Mouse (Mus musculus): ENCODE measurements around the gene Aldh8a1. TPM values are rescaled to one million over a fixed set of nuclear protein-coding genes. Genes with fewer than 3 reads are reported as not detected.

Aldh8a1 gene
- polyA plus RNA-seq, 2 experiments, result 11.6 to 21.5 TPM

DNA sequence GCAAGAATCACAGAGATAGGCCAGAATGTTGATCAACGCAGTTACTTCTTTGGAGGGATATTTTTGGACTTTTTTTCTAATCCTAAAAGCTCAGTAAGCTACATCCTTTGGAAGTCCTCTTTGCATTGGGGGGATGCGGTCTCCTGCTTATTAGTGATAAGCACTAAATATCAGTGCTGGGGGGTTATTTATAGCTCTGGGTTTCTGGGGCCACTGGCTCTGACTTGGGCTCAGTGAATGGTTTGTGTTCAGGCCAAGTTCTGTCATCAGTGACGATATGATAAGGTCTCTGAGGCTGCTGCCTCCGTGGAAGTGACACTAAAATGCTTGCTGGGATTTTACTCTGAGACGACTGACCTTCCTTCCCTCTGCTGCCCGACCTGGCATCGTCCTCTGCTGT, 22.9 kb downstream of the Aldh8a1 start:
- H3K27ac ChIP-seq, result no peak overlapping the region
- no peak overlapping the region for H3K4me2 ChIP-seq (ENCODE audit: low read depth)
- H3K4me1 ChIP-seq (replicated peaks; ENCODE audit: control insufficient read depth in 2 of 2, insufficient read depth in 2 of 2, low read length in 1 of 2), result no peaks in the 10 kb centered on the region; a peak in 1 of 4 replicates
- no peak for ATAC-seq (ENCODE audit: insufficient read depth)
- no peak overlapping the region for H3K4me3 ChIP-seq (ENCODE audit: insufficient read depth in 1 of 2, low read depth in 2 of 2, low read length in 2 of 2)
- DNase-seq (ENCODE audit: low read depth in 3 of 3, low spot score in 3 of 3), result no peak
- no peak for TF ChIP-seq CTCF (IDR thresholded peaks at IDR 0.05; ENCODE audit: low read depth)
- no peak for TF ChIP-seq EP300 (IDR thresholded peaks at IDR 0.05; ENCODE audit: low read depth)
- H3K36me3 ChIP-seq (replicated peaks; ENCODE audit: control insufficient read depth, insufficient read depth, low read depth), result no peaks in the 10 kb centered on the region
- no peaks in the 10 kb centered on the region for H3K9me3 ChIP-seq (ENCODE audit: control insufficient read depth, low read length)
- no peak overlapping the region for H3K9ac ChIP-seq (replicated peaks)
- 14% methylated on average over 7 of the region's 7 CpGs for WGBS (ENCODE audit: insufficient replicate concordance)
- H3K27me3 ChIP-seq (ENCODE audit: control insufficient read depth, insufficient read depth, low read length), result no peaks in the 10 kb centered on the region

DNA sequence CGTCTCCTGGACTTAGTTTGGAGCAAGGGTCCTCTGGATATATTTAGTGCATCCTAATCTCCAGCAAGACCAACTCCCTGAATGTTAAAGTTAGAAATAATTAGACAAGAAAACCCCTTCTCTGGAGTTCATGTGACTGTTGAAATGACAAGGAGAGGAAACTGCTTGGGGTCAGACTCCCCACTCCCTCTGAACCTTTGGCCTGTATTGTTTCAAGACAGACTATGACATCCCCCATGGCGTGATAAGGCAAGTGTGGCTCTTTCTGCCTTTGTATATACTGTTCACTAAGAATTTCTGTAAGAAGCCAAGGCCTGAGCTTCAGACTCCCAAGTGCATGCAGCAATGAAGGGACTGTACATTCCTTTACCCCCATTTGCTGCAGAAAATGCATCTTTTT, 23.4 kb downstream of the Aldh8a1 start:
- H3K4me1 ChIP-seq (replicated peaks; ENCODE audit: control insufficient read depth in 2 of 2, insufficient read depth in 2 of 2, low read length in 1 of 2), result no peaks in the 10 kb centered on the region; a peak in 1 of 4 replicates
- no peaks in the 10 kb centered on the region for H3K9me3 ChIP-seq (ENCODE audit: control insufficient read depth, low read length)
- H3K36me3 ChIP-seq (replicated peaks; ENCODE audit: control insufficient read depth, insufficient read depth, low read depth), result no peaks in the 10 kb centered on the region
- H3K27me3 ChIP-seq (ENCODE audit: control insufficient read depth, insufficient read depth, low read length), result no peaks in the 10 kb centered on the region
- no peak overlapping the region for H3K27ac ChIP-seq
- H3K4me2 ChIP-seq (ENCODE audit: low read depth), result no peak overlapping the region
- TF ChIP-seq EP300 (IDR thresholded peaks at IDR 0.05; ENCODE audit: low read depth), result no peak
- TF ChIP-seq CTCF (IDR thresholded peaks at IDR 0.05; ENCODE audit: low read depth), result no peak
- ATAC-seq (ENCODE audit: insufficient read depth) (no peak), DNase-seq (ENCODE audit: low read depth in 3 of 3, low spot score in 3 of 3) (no peak)
- H3K9ac ChIP-seq (replicated peaks), result no peak overlapping the region
- no peak overlapping the region for H3K4me3 ChIP-seq (ENCODE audit: insufficient read depth in 1 of 2, low read depth in 2 of 2, low read length in 2 of 2)
- WGBS (ENCODE audit: insufficient replicate concordance), result 46% methylated on average over 2 of the region's 2 CpGs

GRCm38 (mm10) chr10:21401259-21401658, 24.2 kb downstream of the Aldh8a1 start:
- H3K36me3 ChIP-seq (replicated peaks; ENCODE audit: control insufficient read depth, insufficient read depth, low read depth), result no peaks in the 10 kb centered on the region
- no peak for TF ChIP-seq CTCF (IDR thresholded peaks at IDR 0.05; ENCODE audit: low read depth)
- TF ChIP-seq EP300 (IDR thresholded peaks at IDR 0.05; ENCODE audit: low read depth), result no peak
- WGBS (ENCODE audit: insufficient replicate concordance), result 61% methylated on average over 4 of the region's 4 CpGs
- H3K27me3 ChIP-seq (ENCODE audit: control insufficient read depth, insufficient read depth, low read length), result no peaks in the 10 kb centered on the region
- H3K4me3 ChIP-seq (ENCODE audit: insufficient read depth in 1 of 2, low read depth in 2 of 2, low read length in 2 of 2), result no peak overlapping the region
- no peaks in the 10 kb centered on the region for H3K9me3 ChIP-seq (ENCODE audit: control insufficient read depth, low read length)
- no peak overlapping the region for H3K9ac ChIP-seq (replicated peaks)
- no peaks in the 10 kb centered on the region for H3K4me1 ChIP-seq (replicated peaks; ENCODE audit: control insufficient read depth in 2 of 2, insufficient read depth in 2 of 2, low read length in 1 of 2)
- no peak for DNase-seq (ENCODE audit: low read depth in 3 of 3, low spot score in 3 of 3)
- H3K4me2 ChIP-seq (ENCODE audit: low read depth), result no peak overlapping the region
- H3K27ac ChIP-seq, result no peak overlapping the region
- no peak for ATAC-seq (ENCODE audit: insufficient read depth)

GRCm38 (mm10) chr10:21404822-21405221, 27.7 kb downstream of the Aldh8a1 start:
- Histone ChIP-seq H3K9ac (replicated peaks) (no peak overlapping the region), H3K4me3 (ENCODE audit: insufficient read depth in 1 of 2, low read depth in 2 of 2, low read length in 2 of 2) (no peak overlapping the region), H3K36me3 (replicated peaks; ENCODE audit: control insufficient read depth, insufficient read depth, low read depth) (no peaks in the 10 kb centered on the region), H3K27ac (no peak overlapping the region), H3K4me1 (replicated peaks; ENCODE audit: control insufficient read depth in 2 of 2, insufficient read depth in 2 of 2, low read length in 1 of 2) (no peaks in the 10 kb centered on the region), H3K9me3 (ENCODE audit: control insufficient read depth, low read length) (no peaks in the 10 kb centered on the region), H3K4me2 (ENCODE audit: low read depth) (no peak overlapping the region), H3K27me3 (ENCODE audit: control insufficient read depth, insufficient read depth, low read length) (no peaks in the 10 kb centered on the region)
- no peak for TF ChIP-seq EP300 (IDR thresholded peaks at IDR 0.05; ENCODE audit: low read depth)
- TF ChIP-seq CTCF (IDR thresholded peaks at IDR 0.05; ENCODE audit: low read depth), result no peak
- 50% methylated on average over 4 of the region's 4 CpGs for WGBS (ENCODE audit: insufficient replicate concordance)
- DNase-seq (ENCODE audit: low read depth in 3 of 3, low spot score in 3 of 3) (no peak), ATAC-seq (ENCODE audit: insufficient read depth) (no peak)

DNA sequence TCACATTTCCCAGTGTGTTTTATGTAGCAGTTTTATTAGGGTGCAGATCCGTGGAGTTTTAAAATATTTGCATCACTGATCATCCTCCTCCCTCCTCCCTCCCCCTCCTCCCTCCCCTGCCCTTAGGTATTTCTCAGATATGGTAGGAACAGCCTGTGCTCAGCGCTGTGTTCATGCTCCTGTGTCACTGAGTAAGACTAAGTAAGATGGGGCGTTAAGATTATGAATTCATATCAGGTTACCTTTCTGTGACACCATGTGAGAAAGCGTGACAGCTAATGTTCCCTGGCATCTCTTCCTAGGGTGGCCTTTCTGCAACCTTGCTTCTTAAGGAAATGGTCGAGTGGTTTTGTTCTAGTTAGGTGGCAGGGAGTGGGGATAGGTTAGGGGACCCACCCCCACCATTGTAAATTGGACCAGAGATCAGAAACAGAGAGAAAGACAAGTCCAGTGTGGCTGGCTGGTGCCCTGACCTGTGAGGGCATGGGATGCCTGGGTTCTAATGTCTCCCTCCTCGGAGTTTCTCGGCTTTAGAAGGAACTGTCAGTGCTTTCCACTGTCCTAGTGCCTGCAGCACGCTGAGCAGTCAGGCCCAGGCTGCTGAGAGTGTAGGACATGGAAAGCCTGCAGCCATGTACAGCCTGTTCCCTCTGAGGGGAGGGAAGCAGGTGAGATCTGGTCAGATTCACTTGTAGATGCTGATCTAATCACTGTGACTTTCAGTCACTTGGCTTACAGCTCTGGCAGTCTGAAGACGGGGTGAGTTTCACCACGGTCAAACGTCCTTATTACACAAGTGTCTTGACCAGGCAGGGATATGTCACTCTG, 28.8 kb downstream of the Aldh8a1 start:
- WGBS (ENCODE audit: insufficient replicate concordance), result 60% methylated on average over 11 of the region's 11 CpGs
- Histone ChIP-seq H3K36me3 (replicated peaks; ENCODE audit: control insufficient read depth, insufficient read depth, low read depth) (no peaks in the 10 kb centered on the region), H3K9ac (replicated peaks) (no peak overlapping the region), H3K9me3 (ENCODE audit: control insufficient read depth, low read length) (no peaks in the 10 kb centered on the region), H3K4me1 (replicated peaks; ENCODE audit: control insufficient read depth in 2 of 2, insufficient read depth in 2 of 2, low read length in 1 of 2) (no peaks in the 10 kb centered on the region), H3K4me2 (ENCODE audit: low read depth) (no peak overlapping the region), H3K27ac (no peak overlapping the region), H3K4me3 (ENCODE audit: insufficient read depth in 1 of 2, low read depth in 2 of 2, low read length in 2 of 2) (no peak overlapping the region), H3K27me3 (ENCODE audit: control insufficient read depth, insufficient read depth, low read length) (no peaks in the 10 kb centered on the region)
- no peak for ATAC-seq (ENCODE audit: insufficient read depth)
- no peak for DNase-seq (ENCODE audit: low read depth in 3 of 3, low spot score in 3 of 3)
- no peak for TF ChIP-seq EP300 (IDR thresholded peaks at IDR 0.05; ENCODE audit: low read depth)
- TF ChIP-seq CTCF (IDR thresholded peaks at IDR 0.05; ENCODE audit: low read depth), result no peak
